Comparison of ENCODE assay signal across 15 mouse cellular contexts in the genomic region with DNA sequence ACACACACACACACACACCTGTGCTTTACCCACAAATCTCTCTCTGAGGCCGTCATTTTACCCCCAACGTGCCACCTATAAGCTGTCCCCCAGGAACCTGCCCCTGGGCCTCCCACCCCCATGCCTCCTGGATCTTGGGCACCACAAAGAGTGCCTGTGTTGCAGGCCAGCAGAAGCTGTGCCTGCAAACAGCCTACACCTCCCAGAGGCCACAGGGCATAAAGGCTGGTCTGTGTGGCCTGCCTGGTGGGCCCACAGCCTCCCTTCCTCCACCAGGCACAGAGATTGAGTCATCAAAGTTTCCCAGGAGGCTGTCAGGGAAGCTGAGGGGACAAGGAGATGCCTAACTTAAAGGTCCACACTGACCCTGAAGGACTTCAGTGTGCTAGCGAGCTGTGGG.
A peak's percentile ranks its signal among the peaks of the same experiment; 100 is the strongest.
DNase-seq lines count a peak whose midpoint lies in the region; ATAC-seq and TF ChIP-seq lines count a peak whose summit lies in the region.
"Had no signal": no experiment of that assay in that cellular context is flagged by ENCODE, and none has a peak within 500 bp of the region (broad histone marks: within the 10 kb centered on the region; RNA-seq: fewer than 3 reads in every experiment).

No protein-coding gene starts in this region.

- TF ChIP-seq CTCF in hindbrain, postnatal 0 days (IDR thresholded peaks at IDR 0.05; ENCODE audit: low read depth) = no peak

- no peak overlapping the region for H3K4me3 ChIP-seq in kidney, embryonic 15.5 days (replicated peaks)
- no peak overlapping the region for H3K4me3 ChIP-seq in hindbrain, postnatal 0 days (ENCODE audit: low read length)
- H3K4me3 ChIP-seq in forebrain, embryonic 16.5 days (replicated peaks; ENCODE audit: low read length) = no peak overlapping the region
- H3K4me3 ChIP-seq: embryonic facial prominence, embryonic 12.5 days; forebrain, embryonic 13.5 days; liver, embryonic 13.5 days; stomach, embryonic 15.5 days had no signal

- ATAC-seq in frontal cortex, adult (ENCODE audit: low TSS enrichment) = peak; percentile 84
- peak; percentile 43; the same call in 1 of the 2 replicates for ATAC-seq in kidney, embryonic 15.5 days (replicated peaks; ENCODE audit: low FRiP score)
- ATAC-seq in hindbrain, postnatal 0 days = peak; percentile 53
- ATAC-seq in forebrain, embryonic 16.5 days = no peak
- ATAC-seq in activated CD4-positive, CD25-positive, alpha-beta regulatory T cell, adult 4 months = no peak
- ATAC-seq: forebrain, embryonic 13.5 days; Patski had no signal

- no peak overlapping the region for H3K9ac ChIP-seq in kidney, embryonic 15.5 days
- H3K9ac ChIP-seq in hindbrain, postnatal 0 days (replicated peaks; ENCODE audit: low read length) = no peak overlapping the region
- H3K9ac ChIP-seq in forebrain, embryonic 16.5 days (replicated peaks; ENCODE audit: low read depth, low read length) = no peak overlapping the region
- H3K9ac ChIP-seq: embryonic facial prominence, embryonic 12.5 days; forebrain, embryonic 13.5 days; liver, embryonic 13.5 days; stomach, embryonic 15.5 days had no signal

- peak overlapping the region; percentile 51; the same call in 1 of the 2 replicates for H3K27ac ChIP-seq in kidney, embryonic 15.5 days
- no peak overlapping the region for H3K27ac ChIP-seq in hindbrain, postnatal 0 days
- H3K27ac ChIP-seq in forebrain, embryonic 16.5 days (ENCODE audit: low read length) = no peak overlapping the region
- H3K27ac ChIP-seq: embryonic facial prominence, embryonic 12.5 days; forebrain, embryonic 13.5 days; liver, embryonic 13.5 days; stomach, embryonic 15.5 days had no signal

- WGBS in kidney, embryonic 15.5 days = 77% methylated on average over 3 of the region's 3 CpGs
- WGBS in hindbrain, postnatal 0 days = 67% methylated on average over 3 of the region's 3 CpGs
- WGBS in forebrain, embryonic 16.5 days = 75% methylated on average over 3 of the region's 3 CpGs

- H3K4me1 ChIP-seq in kidney, embryonic 15.5 days = peaks cover 17% of the 10 kb centered on the region
- H3K4me1 ChIP-seq in hindbrain, postnatal 0 days (ENCODE audit: insufficient read depth, low read length) = no peaks in the 10 kb centered on the region
- H3K4me1 ChIP-seq in forebrain, embryonic 16.5 days (replicated peaks; ENCODE audit: control insufficient read depth, insufficient read depth, low read length) = no peaks in the 10 kb centered on the region
- H3K4me1 ChIP-seq: forebrain, embryonic 13.5 days had no signal

- no peak for DNase-seq in frontal cortex, postnatal 14 days (ENCODE audit: low spot score in 2 of 2)
- no peak for DNase-seq in kidney, adult 9 months
- peak; percentile 14 for DNase-seq in NIH3T3 (ENCODE audit: low read depth)
- no peak for DNase-seq in hindbrain, postnatal 0 days (ENCODE audit: low spot score)
- DNase-seq: gastrocnemius, postnatal 10 days; liver, embryonic 13.5 days; lung, postnatal 14 days had no signal

- H3K9me3 ChIP-seq in kidney, embryonic 15.5 days (replicated peaks) = no peaks in the 10 kb centered on the region
- no peaks in the 10 kb centered on the region for H3K9me3 ChIP-seq in hindbrain, postnatal 0 days (ENCODE audit: low read length)
- no peaks in the 10 kb centered on the region for H3K9me3 ChIP-seq in forebrain, embryonic 16.5 days (ENCODE audit: control insufficient read depth, low read length)
- H3K9me3 ChIP-seq: embryonic facial prominence, embryonic 12.5 days; forebrain, embryonic 13.5 days; liver, embryonic 13.5 days; stomach, embryonic 15.5 days had no signal

- no peaks in the 10 kb centered on the region for H3K27me3 ChIP-seq in kidney, embryonic 15.5 days
- no peaks in the 10 kb centered on the region for H3K27me3 ChIP-seq in hindbrain, postnatal 0 days (ENCODE audit: insufficient read depth, low read length)
- no peaks in the 10 kb centered on the region for H3K27me3 ChIP-seq in forebrain, embryonic 16.5 days (replicated peaks; ENCODE audit: control insufficient read depth, insufficient read depth, low read length)
- H3K27me3 ChIP-seq: embryonic facial prominence, embryonic 12.5 days; forebrain, embryonic 13.5 days; liver, embryonic 13.5 days; Patski; stomach, embryonic 15.5 days had no signal

- H3K4me2 ChIP-seq in kidney, embryonic 15.5 days = no peak overlapping the region
- no peak overlapping the region for H3K4me2 ChIP-seq in hindbrain, postnatal 0 days (ENCODE audit: low read depth, low read length)
- no peak overlapping the region for H3K4me2 ChIP-seq in forebrain, embryonic 16.5 days (ENCODE audit: low read length)
- H3K4me2 ChIP-seq: embryonic facial prominence, embryonic 12.5 days; forebrain, embryonic 13.5 days; liver, embryonic 13.5 days; stomach, embryonic 15.5 days had no signal

- H3K36me3 ChIP-seq in kidney, embryonic 15.5 days = no peaks in the 10 kb centered on the region
- H3K36me3 ChIP-seq in hindbrain, postnatal 0 days (ENCODE audit: insufficient read depth, low read length) = no peaks in the 10 kb centered on the region
- no peaks in the 10 kb centered on the region for H3K36me3 ChIP-seq in forebrain, embryonic 16.5 days (ENCODE audit: control insufficient read depth, insufficient read depth)
- H3K36me3 ChIP-seq: embryonic facial prominence, embryonic 12.5 days; liver, embryonic 13.5 days; stomach, embryonic 15.5 days had no signal

Comparison
In these comparisons a context has a peak if more than half of its experiments do, and no peak if none do; other contexts are left out.
1. ATAC-seq: peak in frontal cortex, adult (single experiment), kidney, embryonic 15.5 days (single experiment) and hindbrain, postnatal 0 days (single experiment); none in forebrain, embryonic 16.5 days (single experiment) and activated CD4-positive, CD25-positive, alpha-beta regulatory T cell, adult 4 months (single experiment).